Mouse (Mus musculus) c-Kit-negative CD71-positive TER-119-positive erythroid progenitor cells, embryonic 14.5 days (primary cell): ENCODE results near the gene Slc26a10.
"Not testable (repeated sequence)": the region's sequence is repeated elsewhere in the genome, so short reads cannot be mapped to it uniquely, and the experiment has no call there.

Experiments used
- DNase-seq: peaks from one replicate; pipeline ENCODE4 v3.0.0-alpha.2; 2013; ENCODE audit warnings: low read depth, low spot score

The Slc26a10 gene

GRCm38 (mm10) chr10:127198492-127198891 is 18.0 kb upstream of the Slc26a10 start:
- no peak for DNase-seq

GRCm38 (mm10) chr10:127197505-127198110 is 17.2 kb upstream of the Slc26a10 start:
- DNase-seq, result no peak

- DNase-seq, result no peak
These were observed 16.7 kb upstream of the Slc26a10 start for GRCm38 (mm10) chr10:127197104-127197503.

GRCm38 (mm10) chr10:127196392-127196791 is 15.9 kb upstream of the Slc26a10 start:
- DNase-seq, result no peak

- DNase-seq, result no peak
These were observed 15.1 kb upstream of the Slc26a10 start, which contains the start of gene Dtx3 for GRCm38 (mm10) chr10:127195328-127196129. Gene Dtx3 (minus strand): TSS chr10:127195728.

GRCm38 (mm10) chr10:127194428-127195327 is 14.2 kb upstream of the Slc26a10 start:
- no peak for DNase-seq

GRCm38 (mm10) chr10:127193011-127193410 is 12.6 kb upstream of the Slc26a10 start:
- DNase-seq, result no peak

- not testable (repeated sequence) for DNase-seq
These were observed 11.5 kb upstream of the Slc26a10 start for GRCm38 (mm10) chr10:127192057-127192328.

- DNase-seq, result no peak
These were observed 11.0 kb upstream of the Slc26a10 start for GRCm38 (mm10) chr10:127191191-127192056.

- no peak for DNase-seq
These were observed 10.1 kb upstream of the Slc26a10 start for GRCm38 (mm10) chr10:127190398-127191190.

- DNase-seq, result no peak
These were observed 9.4 kb upstream of the Slc26a10 start, which contains the start of gene Arhgef25 for GRCm38 (mm10) chr10:127189651-127190381. Gene Arhgef25 (minus strand): TSS chr10:127190083.

GRCm38 (mm10) chr10:127189116-127189650 is 8.7 kb upstream of the Slc26a10 start:
- no peak for DNase-seq

- DNase-seq, result no peak
These were observed 8.1 kb upstream of the Slc26a10 start for GRCm38 (mm10) chr10:127188465-127189115.

GRCm38 (mm10) chr10:127188079-127188453 is 7.6 kb upstream of the Slc26a10 start:
- no peak for DNase-seq

GRCm38 (mm10) chr10:127187371-127188078 is 7.1 kb upstream of the Slc26a10 start:
- DNase-seq, result no peak

GRCm38 (mm10) chr10:127186451-127186850 is 6.0 kb upstream of the Slc26a10 start:
- no peak for DNase-seq

- no peak for DNase-seq
These were observed 5.1 kb upstream of the Slc26a10 start for GRCm38 (mm10) chr10:127185506-127185905.

- DNase-seq, result no peak
These were observed 4.7 kb upstream of the Slc26a10 start for GRCm38 (mm10) chr10:127185101-127185500.
